Mouse (Mus musculus) kidney, adult 18-20 months (tissue): ENCODE measurements at regions not wholly inside any gene's neighbourhood (a gene's known extent, or its start where the extent isn't known, plus 50 kb on each side); places are given as distances from the start of the nearest gene placed in this dataset.
A peak's percentile ranks its signal among the peaks of the same experiment; 100 is the strongest.
"Not testable (repeated sequence)": the region's sequence is repeated elsewhere in the genome, so short reads cannot be mapped to it uniquely, and the experiment has no call there.

Source experiments
- DNase-seq: peaks from one replicate; pipeline ENCODE4 v3.0.0; 2021

- DNase-seq, result no peak
Measured at GRCm38 (mm10) chr9:83728428-83728827, 77.6 kb downstream of the Elovl4 start.

GRCm38 (mm10) chr9:83727462-83728189 lies 78.5 kb downstream of the Elovl4 start:
- DNase-seq, result peak; percentile 60

GRCm38 (mm10) chr9:83726979-83727378 lies 79.1 kb downstream of the Elovl4 start:
- DNase-seq, result no peak

- peak; percentile 40 for DNase-seq
Measured at GRCm38 (mm10) chr9:83726105-83726504, 80.0 kb downstream of the Elovl4 start.

GRCm38 (mm10) chr9:83725545-83725944 lies 80.5 kb downstream of the Elovl4 start:
- DNase-seq, result no peak

GRCm38 (mm10) chr9:83720982-83721381 lies 85.1 kb downstream of the Elovl4 start:
- DNase-seq, result no peak

- DNase-seq, result no peak
Measured at GRCm38 (mm10) chr9:83719811-83720210, 86.3 kb downstream of the Elovl4 start.

- not testable (repeated sequence) for DNase-seq
Measured at GRCm38 (mm10) chr9:83718084-83718483, 88.0 kb downstream of the Elovl4 start.

GRCm38 (mm10) chr9:83716101-83716763 lies 89.8 kb downstream of the Elovl4 start:
- no peak for DNase-seq

GRCm38 (mm10) chr9:83707361-83707760 lies 98.7 kb downstream of the Elovl4 start:
- DNase-seq, result no peak

- DNase-seq, result no peak
Measured at GRCm38 (mm10) chr9:83706071-83706470, 100.0 kb downstream of the Elovl4 start.

GRCm38 (mm10) chr9:83704186-83704585 lies 101.9 kb downstream of the Elovl4 start:
- no peak for DNase-seq

GRCm38 (mm10) chr9:83700916-83701315 lies 105.2 kb downstream of the Elovl4 start:
- DNase-seq, result no peak

GRCm38 (mm10) chr9:83700056-83700455 lies 106.0 kb downstream of the Elovl4 start:
- no peak for DNase-seq

- DNase-seq, result peak; percentile 73
Measured at GRCm38 (mm10) chr9:83691332-83692198, 114.5 kb downstream of the Elovl4 start.
